Mouse (Mus musculus): ENCODE measurements around the gene Klhl8. TPM values are rescaled to one million over a fixed set of nuclear protein-coding genes. Genes with fewer than 3 reads are reported as not detected.

Gene Klhl8
- polyA plus RNA-seq, 1 experiment, result not detected

DNA sequence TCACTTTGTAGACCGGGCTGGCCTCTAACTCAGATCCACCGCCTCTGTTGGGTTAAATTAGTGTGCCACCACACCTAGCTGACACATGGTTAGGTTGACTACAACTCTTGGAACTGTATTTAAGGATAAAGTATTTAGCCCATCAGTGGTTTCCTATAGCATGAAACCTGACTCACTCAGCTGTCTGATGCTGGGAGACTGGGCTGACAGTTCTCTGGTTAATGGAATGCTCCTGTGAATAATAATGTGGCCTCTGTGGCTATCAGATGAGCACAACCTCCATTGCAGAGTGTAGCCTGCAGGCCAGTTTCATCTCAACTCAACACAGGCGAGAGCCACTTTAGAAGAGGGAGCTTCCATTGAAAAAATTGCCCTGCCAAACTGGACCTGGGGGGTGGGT is 94.3 kb downstream of the Klhl8 start:
- no peaks in the 10 kb centered on the region for H3K9me3 ChIP-seq
- TF ChIP-seq GATA1 (IDR thresholded peaks at IDR 0.05; ENCODE audit: borderline replicate concordance, low read length), result no peak
- no peak for TF ChIP-seq FLI1 (IDR thresholded peaks at IDR 0.05; ENCODE audit: low read length)
- H3K27me3 ChIP-seq (replicated peaks), result no peaks in the 10 kb centered on the region
- no peak overlapping the region for H3K4me3 ChIP-seq (replicated peaks)
- H3K36me3 ChIP-seq (replicated peaks; ENCODE audit: low read length), result peaks cover 88% of the 10 kb centered on the region
- H3K4me1 ChIP-seq, result peaks cover 47% of the 10 kb centered on the region

DNA sequence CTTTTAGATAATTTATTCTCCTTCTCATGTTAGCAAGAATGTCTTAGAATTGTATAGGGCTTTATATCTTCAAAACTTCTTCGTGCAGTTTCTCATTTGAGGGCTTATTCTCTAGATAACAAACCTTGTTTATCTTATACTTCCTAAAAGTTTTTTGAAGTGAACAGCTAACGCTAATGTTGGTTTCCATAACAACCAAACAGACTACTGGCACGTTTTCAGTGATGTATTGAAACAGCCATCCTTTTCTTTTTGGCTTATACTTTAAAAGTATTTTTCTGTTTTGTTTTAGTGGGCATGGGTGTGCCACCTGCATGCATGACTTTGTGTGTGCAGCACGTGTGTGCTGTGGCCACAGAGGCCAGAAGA is 95.8 kb downstream of the Klhl8 start:
- Histone ChIP-seq H3K27me3 (replicated peaks) (no peaks in the 10 kb centered on the region), H3K9me3 (no peaks in the 10 kb centered on the region), H3K4me1 (peaks cover 46% of the 10 kb centered on the region), H3K36me3 (replicated peaks; ENCODE audit: low read length) (peaks cover 87% of the 10 kb centered on the region), H3K4me3 (replicated peaks) (no peak overlapping the region)
- TF ChIP-seq FLI1 (IDR thresholded peaks at IDR 0.05; ENCODE audit: low read length) (no peak), GATA1 (IDR thresholded peaks at IDR 0.05; ENCODE audit: borderline replicate concordance, low read length) (no peak)

DNA sequence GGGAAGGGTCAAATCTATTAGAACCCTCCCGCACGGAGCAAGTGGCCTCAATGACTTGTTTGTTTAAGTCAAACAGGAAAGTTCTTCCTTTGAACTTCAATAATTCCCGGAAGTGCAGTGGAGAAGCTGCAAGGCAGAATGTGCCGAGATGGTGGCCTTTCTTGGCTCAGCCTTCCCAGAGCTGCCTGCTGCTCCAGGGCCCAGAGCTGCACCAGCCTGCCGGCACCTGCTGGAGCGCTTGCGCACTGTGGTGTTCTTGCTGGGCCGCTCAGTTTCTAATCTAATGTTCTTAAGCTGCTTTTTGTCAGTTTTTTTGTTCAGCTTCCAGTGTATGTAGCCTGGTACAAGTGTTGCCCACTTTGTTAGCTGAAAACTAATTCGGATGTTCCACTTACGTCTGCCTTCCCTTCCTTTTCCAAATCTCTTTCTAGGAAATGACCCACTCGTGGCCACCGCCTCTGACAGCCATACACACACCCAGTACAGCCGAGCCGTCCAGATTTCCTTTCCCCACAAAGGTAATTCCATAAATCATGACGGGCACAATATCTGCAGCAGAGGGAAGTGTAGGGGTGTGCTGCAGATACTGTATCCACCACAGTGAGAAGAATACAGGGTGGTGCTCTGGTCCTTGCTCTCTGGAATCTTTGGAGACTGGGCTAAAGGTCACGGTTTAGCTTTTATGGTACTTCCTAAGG is 96.4 kb downstream of the Klhl8 start:
- H3K36me3 ChIP-seq (replicated peaks; ENCODE audit: low read length), result peaks cover 85% of the 10 kb centered on the region
- no peak for TF ChIP-seq GATA1 (IDR thresholded peaks at IDR 0.05; ENCODE audit: borderline replicate concordance, low read length)
- no peak overlapping the region for H3K4me3 ChIP-seq (replicated peaks)
- peaks cover 48% of the 10 kb centered on the region for H3K4me1 ChIP-seq
- H3K27me3 ChIP-seq (replicated peaks), result no peaks in the 10 kb centered on the region
- no peaks in the 10 kb centered on the region for H3K9me3 ChIP-seq

DNA sequence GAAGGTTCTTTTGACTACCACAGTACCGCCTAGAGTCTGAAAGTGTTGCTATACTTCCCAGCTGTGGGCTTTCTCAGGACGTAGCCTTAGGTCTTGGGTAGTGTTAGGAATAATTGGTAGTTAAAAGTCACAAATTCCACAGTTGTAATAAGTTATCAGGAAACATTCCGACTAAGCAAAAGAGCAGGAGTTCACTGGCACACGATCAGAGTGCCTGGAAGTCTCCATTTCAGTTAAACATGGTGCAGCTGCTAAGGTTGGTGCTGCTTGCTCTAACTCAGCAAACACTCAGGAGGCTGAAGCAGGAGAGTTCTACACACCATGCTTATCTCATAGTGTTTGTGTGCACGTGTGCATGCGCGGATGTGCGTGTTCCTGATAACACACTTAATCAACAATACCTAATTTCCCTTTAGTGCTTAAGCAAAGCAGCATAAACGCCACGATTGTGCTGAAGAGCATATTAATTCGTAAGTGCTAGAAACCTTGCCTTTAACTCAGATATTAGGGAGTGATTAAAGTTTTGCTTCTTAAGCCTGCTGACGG is 97.0 kb downstream of the Klhl8 start:
- TF ChIP-seq GATA1 (IDR thresholded peaks at IDR 0.05; ENCODE audit: borderline replicate concordance, low read length) (no peak), FLI1 (IDR thresholded peaks at IDR 0.05; ENCODE audit: low read length) (no peak)
- no peaks in the 10 kb centered on the region for H3K9me3 ChIP-seq

DNA sequence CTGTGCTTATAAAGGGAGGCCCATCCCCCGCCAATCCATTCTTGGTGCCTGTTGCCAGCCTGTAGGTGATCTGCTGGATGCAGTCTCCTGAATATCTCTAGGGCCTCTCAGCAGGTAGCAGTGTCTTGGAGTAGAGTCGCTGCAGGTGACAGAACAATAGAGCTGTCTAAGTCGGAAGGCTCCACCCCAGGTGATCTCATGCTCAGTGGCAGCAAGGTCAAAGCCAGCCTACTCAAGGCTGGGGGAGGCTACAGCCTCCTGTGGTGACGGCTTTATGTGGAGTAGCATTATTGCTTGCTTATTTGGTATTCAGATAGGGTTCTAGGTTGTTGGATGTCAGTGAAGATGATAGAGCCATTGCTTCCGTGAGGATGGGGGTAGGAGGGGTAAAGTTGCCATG is 97.8 kb downstream of the Klhl8 start:
- TF ChIP-seq FLI1 (IDR thresholded peaks at IDR 0.05; ENCODE audit: low read length) (no peak), GATA1 (IDR thresholded peaks at IDR 0.05; ENCODE audit: borderline replicate concordance, low read length) (no peak)
- no peaks in the 10 kb centered on the region for H3K9me3 ChIP-seq
- no peak overlapping the region for H3K4me3 ChIP-seq (replicated peaks)
- H3K36me3 ChIP-seq (replicated peaks; ENCODE audit: low read length), result peaks cover 77% of the 10 kb centered on the region
- peaks cover 49% of the 10 kb centered on the region for H3K4me1 ChIP-seq
- H3K27me3 ChIP-seq (replicated peaks), result no peaks in the 10 kb centered on the region

More for the DNA sequence above, 97.0 kb downstream of the Klhl8 start:
- H3K4me1 ChIP-seq, result peaks cover 46% of the 10 kb centered on the region
- H3K27me3 ChIP-seq (replicated peaks), result no peaks in the 10 kb centered on the region
- no peak overlapping the region for H3K4me3 ChIP-seq (replicated peaks)
- H3K36me3 ChIP-seq (replicated peaks; ENCODE audit: low read length), result peaks cover 84% of the 10 kb centered on the region

Other genes with a start within 250 kb of the Klhl8 start
- gene Aff1, start 218.9 kb downstream of the Klhl8 start, polyA plus RNA-seq (2012; ENCODE audit: insufficient read depth, low replicate concordance), result 12.0 and 13.6 TPM in 2 replicates
- not detected in 2 replicates for gene Hsd17b13, start 66.2 kb upstream of the Klhl8 start, polyA plus RNA-seq (2012; ENCODE audit: insufficient read depth, low replicate concordance)
- 0.63 TPM in 1 of 2 replicates, not detected in the other for gene Hsd17b11, start 110.7 kb upstream of the Klhl8 start, polyA plus RNA-seq (2012; ENCODE audit: insufficient read depth, low replicate concordance)
- gene Nudt9, start 135.0 kb upstream of the Klhl8 start, polyA plus RNA-seq (2012; ENCODE audit: insufficient read depth, low replicate concordance), result 101 and 144 TPM in 2 replicates
- gene Gm17660, start 166.3 kb upstream of the Klhl8 start, polyA plus RNA-seq (2012; ENCODE audit: insufficient read depth, low replicate concordance), result not detected in 2 replicates
- not detected in 2 replicates for gene Sparcl1, start 202.5 kb upstream of the Klhl8 start, polyA plus RNA-seq (2012; ENCODE audit: insufficient read depth, low replicate concordance)

Measured in megakaryocyte, embryonic 14.5 days (primary cell).